Mouse (Mus musculus) heart, embryonic 12.5 days (tissue): ENCODE results near the gene Rab3d. TPM values are rescaled to one million over a fixed set of nuclear protein-coding genes. Genes with fewer than 3 reads are reported as not detected.
A peak's percentile ranks its signal among the peaks of the same experiment; 100 is the strongest.

ENCODE experiments used
- ATAC-seq: fragments of 200-750 bp; cut with Nextera tagmentation; 2 replicates; pipeline ENCODE4 v1.8.0; 2017; ENCODE audit warnings: moderate TSS enrichment, moderate library complexity; ENCODE audit not compliant: insufficient number of reproducible peaks, low FRiP score
- H3K27ac ChIP-seq: fragments of 300-500 bp; sonication (generic); 2 replicates; pipeline ENCODE4 v1.5.1; 2016; ENCODE audit warnings: mild to moderate bottlenecking, moderate library complexity; ENCODE audit not compliant: poor library complexity, severe bottlenecking
- H3K27me3 ChIP-seq: fragments of 300-500 bp; sonication (generic); replicated peaks from 2 replicates; pipeline ENCODE4 v1.6.1; 2016; ENCODE audit warnings: mild to moderate bottlenecking, moderate library complexity
- H3K36me3 ChIP-seq: fragments of 300-500 bp; sonication (generic); 2 replicates; pipeline ENCODE4 v1.6.1; 2016; ENCODE audit warnings: mild to moderate bottlenecking, moderate library complexity
- H3K4me1 ChIP-seq: fragments of 300-500 bp; sonication (generic); replicated peaks from 2 replicates; pipeline ENCODE4 v1.6.1; 2016; ENCODE audit warnings: mild to moderate bottlenecking
- H3K4me2 ChIP-seq: fragments of 300-500 bp; sonication (generic); 2 replicates; pipeline ENCODE4 v1.6.1; 2016; ENCODE audit warnings: mild to moderate bottlenecking, moderate library complexity
- H3K4me3 ChIP-seq: fragments of 300-500 bp; sonication (generic); 2 replicates; pipeline ENCODE4 v1.5.1; 2016; ENCODE audit warnings: mild to moderate bottlenecking
- H3K9ac ChIP-seq: fragments of 300-500 bp; sonication (generic); 2 replicates; pipeline ENCODE4 v1.6.1; 2016; ENCODE audit warnings: mild to moderate bottlenecking, moderate library complexity
- H3K9me3 ChIP-seq: fragments of 300-500 bp; sonication (generic); replicated peaks from 2 replicates; pipeline ENCODE4 v1.6.1; 2016; ENCODE audit warnings: mild to moderate bottlenecking, moderate library complexity
- WGBS: fragments of 180-500 bp; shearing (Covaris S2); methylation state at CpG from one replicate; pipeline ENCODE4 v1.1.7; 2016; 5-methylcytosine and 5-hydroxymethylcytosine counted together
- polyA plus RNA-seq: library from polyadenylated mRNA; unstranded; fragments of >200 nt; fragmentation: Nextera tagmentation; extraction: Ambion mirVana; gene quantifications from 2 replicates; pipeline ENCODE4 v1.2.1, GENCODE M21; 2016

The Rab3d gene
- polyA plus RNA-seq, 1 experiment from 2014 or later = 12.2 TPM

GRCm38 (mm10) chr9:21938234-21938855, 20.4 kb upstream of the Rab3d start:
- H3K9ac ChIP-seq = no peak overlapping the region
- H3K4me1 ChIP-seq = peaks cover 8% of the 10 kb centered on the region; the same call in 1 of the 2 replicates
- no peaks in the 10 kb centered on the region for H3K9me3 ChIP-seq
- H3K4me3 ChIP-seq = no peak overlapping the region
- H3K4me2 ChIP-seq = no peak overlapping the region
- ATAC-seq = no peak
- H3K36me3 ChIP-seq = peaks cover 4% of the 10 kb centered on the region; the same call in 1 of the 2 replicates
- peaks cover under 1% of the 10 kb centered on the region for H3K27me3 ChIP-seq
- WGBS = 82% methylated on average over 4 of the region's 4 CpGs
- H3K27ac ChIP-seq = no peak overlapping the region

- no peak for ATAC-seq
- H3K36me3 ChIP-seq = peaks cover 4% of the 10 kb centered on the region; the same call in 1 of the 2 replicates
- no peak overlapping the region for H3K27ac ChIP-seq
- H3K9me3 ChIP-seq = no peaks in the 10 kb centered on the region
- H3K4me3 ChIP-seq = 0 out of 2 replicates have a peak overlapping the region, but pooled peaks have one; percentile 63
- no peaks in the 10 kb centered on the region for H3K27me3 ChIP-seq
- H3K4me2 ChIP-seq = peak overlapping the region; percentile 88
- peaks cover 8% of the 10 kb centered on the region; the same call in 1 of the 2 replicates for H3K4me1 ChIP-seq
- 79% methylated on average over 4 of the region's 4 CpGs for WGBS
- H3K9ac ChIP-seq = peak overlapping the region; percentile 77; the same call in 1 of the 2 replicates
Observed at GRCm38 (mm10) chr9:21937711-21938175, 19.8 kb upstream of the Rab3d start.

GRCm38 (mm10) chr9:21936692-21937570, 18.9 kb upstream of the Rab3d start, which contains the start of gene Plppr2:
Gene Plppr2, plus strand, starts transcription at chr9:21937033.
- peaks cover 8% of the 10 kb centered on the region; the same call in 1 of the 2 replicates for H3K4me1 ChIP-seq
- 0 out of 2 replicates have a peak within 1 kb of the TSS, but pooled peaks have one; percentile 46 for H3K27ac ChIP-seq
- H3K4me3 ChIP-seq = peak within 1 kb of the TSS; percentile 63
- peak within 1 kb of the TSS; percentile 77 for H3K9ac ChIP-seq
- H3K36me3 ChIP-seq = peaks cover 4% of the 10 kb centered on the region; the same call in 1 of the 2 replicates
- peak; percentile 95 for ATAC-seq
- no peaks in the 10 kb centered on the region for H3K27me3 ChIP-seq
- no peaks in the 10 kb centered on the region for H3K9me3 ChIP-seq
- H3K4me2 ChIP-seq = peak within 1 kb of the TSS; percentile 88
- 2% methylated on average over 42 of the region's 43 CpGs for WGBS

DNA sequence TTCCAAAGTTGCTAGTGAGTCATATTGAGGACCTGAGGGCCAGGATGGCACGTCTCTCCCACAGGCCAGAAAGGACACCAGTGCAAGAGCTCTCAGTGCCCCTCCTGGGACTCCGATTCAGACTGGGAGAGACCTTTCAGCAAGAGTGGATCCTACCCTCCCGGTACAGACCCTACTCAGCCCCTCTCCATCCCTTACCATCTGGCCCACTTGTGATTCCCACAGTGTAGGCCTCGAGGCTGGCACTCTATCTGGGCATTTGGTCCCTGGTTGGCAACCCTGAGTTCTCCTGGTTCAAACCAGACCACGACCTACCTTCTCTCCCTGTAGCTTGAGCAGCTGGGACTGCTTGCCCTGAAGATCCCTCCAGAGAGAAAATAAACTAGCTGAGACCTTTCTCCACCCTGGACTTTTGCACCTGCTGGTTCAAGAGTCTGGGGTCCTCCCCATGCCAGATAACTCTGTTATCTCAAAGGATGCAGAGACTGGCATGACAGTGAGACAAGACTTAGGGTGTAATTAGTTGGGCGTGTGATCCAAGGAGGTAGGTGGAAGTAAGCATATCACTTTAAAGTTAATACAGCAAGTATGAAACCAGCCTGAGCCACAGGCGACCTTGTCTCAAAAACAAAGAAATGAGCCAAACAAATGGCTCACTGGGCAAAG, 17.6 kb upstream of the Rab3d start:
- Histone ChIP-seq H3K9ac (no peak overlapping the region), H3K27ac (no peak overlapping the region), H3K4me2 (no peak overlapping the region), H3K36me3 (no peaks in the 10 kb centered on the region), H3K4me3 (no peak overlapping the region), H3K9me3 (no peaks in the 10 kb centered on the region), H3K27me3 (no peaks in the 10 kb centered on the region), H3K4me1 (peaks cover 12% of the 10 kb centered on the region; the same call in 1 of the 2 replicates)
- 80% methylated on average over 7 of the region's 7 CpGs for WGBS
- ATAC-seq = no peak

GRCm38 (mm10) chr9:21934021-21934420, 16.0 kb upstream of the Rab3d start:
- Histone ChIP-seq H3K4me1 (peaks cover 12% of the 10 kb centered on the region; the same call in 1 of the 2 replicates), H3K27me3 (no peaks in the 10 kb centered on the region), H3K4me3 (no peak overlapping the region), H3K27ac (no peak overlapping the region), H3K9ac (no peak overlapping the region), H3K9me3 (no peaks in the 10 kb centered on the region), H3K36me3 (no peaks in the 10 kb centered on the region), H3K4me2 (no peak overlapping the region)
- no peak for ATAC-seq
- WGBS = 84% methylated on average over 12 of the region's 12 CpGs

DNA sequence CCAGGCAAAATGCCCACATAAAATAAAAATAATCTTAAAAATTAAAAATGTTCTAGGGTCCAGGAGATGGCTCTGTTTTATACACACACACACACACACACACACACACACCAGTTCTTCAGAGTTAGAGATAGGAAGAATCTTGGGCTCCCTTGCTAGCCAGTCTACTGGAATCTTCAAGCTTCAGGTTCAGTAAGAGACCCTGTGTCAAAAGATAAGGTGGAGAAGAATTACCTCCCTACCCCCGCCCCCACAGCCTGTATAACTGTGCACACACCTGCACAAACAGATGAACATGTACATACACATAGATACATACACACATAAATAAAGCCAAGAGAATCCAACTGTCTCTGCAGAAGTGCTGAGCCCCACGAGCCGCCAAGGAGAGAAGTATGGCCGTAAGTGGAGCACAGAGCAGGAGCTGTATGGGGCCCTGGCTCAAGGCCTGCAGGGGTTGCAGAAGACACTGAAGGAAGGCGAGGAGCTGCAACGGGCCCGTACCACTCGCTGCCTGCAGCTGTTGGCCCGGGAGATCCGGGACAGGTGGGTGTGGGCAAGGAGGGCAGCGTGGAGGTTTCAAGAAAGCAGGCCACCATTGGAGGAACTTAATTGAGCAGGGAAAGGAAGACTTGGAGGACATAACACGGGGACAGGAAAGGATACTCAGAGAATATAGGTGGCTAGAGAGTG, 14.6 kb upstream of the Rab3d start:
- no peaks in the 10 kb centered on the region for H3K27me3 ChIP-seq
- no peak overlapping the region for H3K4me3 ChIP-seq
- H3K4me2 ChIP-seq = no peak overlapping the region
- ATAC-seq = no peak
- no peak overlapping the region for H3K27ac ChIP-seq
- H3K4me1 ChIP-seq = peaks cover 13% of the 10 kb centered on the region; the same call in 1 of the 2 replicates
- H3K9ac ChIP-seq = no peak overlapping the region
- 61% methylated on average over 12 of the region's 12 CpGs for WGBS
- H3K9me3 ChIP-seq = no peaks in the 10 kb centered on the region
- no peaks in the 10 kb centered on the region for H3K36me3 ChIP-seq

DNA sequence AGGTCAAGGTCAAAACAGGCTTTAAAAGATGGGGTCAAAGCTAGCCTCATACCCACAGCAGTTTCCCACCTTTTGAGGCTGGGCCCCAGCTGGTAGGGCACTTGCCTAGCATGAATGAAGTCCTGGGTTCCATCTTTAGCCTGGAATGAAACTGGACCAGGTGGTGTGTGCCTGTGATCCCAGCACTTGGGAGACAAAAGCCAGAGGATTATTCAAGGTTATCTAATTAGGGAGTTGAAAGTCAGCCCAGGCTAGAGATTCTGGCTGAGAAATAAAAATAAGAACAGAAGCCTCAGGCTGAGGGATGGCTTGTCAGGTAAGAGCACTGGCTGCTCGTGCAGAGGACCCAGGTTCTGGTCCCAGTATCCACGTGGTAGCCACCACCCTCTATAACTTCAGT, 14.0 kb upstream of the Rab3d start:
- no peak overlapping the region for H3K27ac ChIP-seq
- no peaks in the 10 kb centered on the region for H3K27me3 ChIP-seq
- 54% methylated on average over 2 of the region's 2 CpGs for WGBS
- H3K4me3 ChIP-seq = no peak overlapping the region
- no peak overlapping the region for H3K9ac ChIP-seq
- H3K36me3 ChIP-seq = no peaks in the 10 kb centered on the region
- H3K4me2 ChIP-seq = no peak overlapping the region
- no peak for ATAC-seq
- H3K4me1 ChIP-seq = 0 out of 2 replicates have a peak, but pooled peaks cover 7% of the 10 kb centered on the region
- no peaks in the 10 kb centered on the region for H3K9me3 ChIP-seq

DNA sequence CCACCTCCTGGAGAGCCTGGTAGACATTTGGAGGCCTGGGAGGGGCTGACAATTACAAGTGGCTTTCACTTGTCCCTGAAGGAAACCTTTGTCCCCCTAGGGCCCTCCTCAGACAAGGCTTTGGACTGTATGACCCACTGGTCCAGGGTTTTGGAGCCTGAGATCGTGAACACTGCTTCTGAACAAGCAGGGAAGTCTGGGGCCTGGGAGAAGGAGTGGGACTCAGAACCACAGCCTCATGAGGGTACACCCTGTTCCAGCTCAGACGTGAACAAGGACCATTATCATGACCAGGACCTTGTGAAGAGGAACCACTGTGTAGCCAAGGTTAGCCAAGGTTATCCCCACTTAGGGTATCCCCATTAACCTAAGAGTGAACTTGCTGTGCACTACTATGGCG, 11.2 kb upstream of the Rab3d start:
- H3K36me3 ChIP-seq = no peaks in the 10 kb centered on the region; the same call in 1 of the 2 replicates
- ATAC-seq = no peak
- WGBS = 66% methylated on average over 3 of the region's 3 CpGs

DNA sequence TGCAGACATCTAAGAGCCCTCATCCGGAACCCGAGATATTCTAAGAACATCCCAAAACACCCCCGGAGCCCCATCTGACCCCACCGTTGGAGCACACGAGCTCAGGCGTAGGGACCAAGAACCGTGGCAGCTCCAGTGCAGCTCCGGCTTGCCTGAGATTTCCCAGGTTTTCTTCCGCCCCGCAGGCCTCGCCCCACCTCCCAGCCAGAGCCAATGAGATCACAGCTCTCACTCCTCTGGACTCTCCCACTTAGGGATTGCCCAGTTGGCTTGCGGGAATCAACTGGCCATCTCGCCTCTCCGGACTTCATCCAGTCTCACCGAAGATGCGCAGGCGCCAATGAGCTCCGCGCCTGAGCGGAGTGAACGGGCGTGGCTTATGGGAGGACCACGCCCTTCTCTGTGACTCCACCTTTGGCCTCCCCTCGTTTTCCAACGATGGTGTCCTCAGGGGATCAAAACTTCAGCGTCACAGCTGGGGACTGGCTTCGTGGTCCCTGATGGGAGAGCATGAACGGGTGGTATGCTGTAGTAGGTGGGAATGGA, 9.3 kb upstream of the Rab3d start, which contains the start of the genes Ccdc159 and Tmem205:
Ccdc159 (plus strand) TSS at position 264 of the 546 bp plus-strand sequence.
Tmem205 (minus strand) TSS at position 349 of the 546 bp plus-strand sequence.
- Histone ChIP-seq H3K9me3 (no peaks in the 10 kb centered on the region), H3K4me1 (peaks cover 40% of the 10 kb centered on the region), H3K4me2 (peak within 1 kb of the TSS; percentile 76), H3K9ac (peak within 1 kb of the TSS; percentile 76), H3K27me3 (no peaks in the 10 kb centered on the region), H3K27ac (peak within 1 kb of the TSS; percentile 37), H3K4me3 (peak within 1 kb of the TSS; percentile 60), H3K36me3 (no peaks in the 10 kb centered on the region; the same call in 1 of the 2 replicates)
- ATAC-seq = peak; percentile 91
- WGBS = under 1% methylated on average over 28 of the region's 28 CpGs

More for the DNA sequence above, 11.2 kb upstream of the Rab3d start:
- Histone ChIP-seq H3K27ac (no peak overlapping the region), H3K27me3 (no peaks in the 10 kb centered on the region), H3K9ac (no peak overlapping the region), H3K4me1 (peaks cover 25% of the 10 kb centered on the region), H3K4me3 (no peak overlapping the region), H3K9me3 (no peaks in the 10 kb centered on the region), H3K4me2 (no peak overlapping the region)

DNA sequence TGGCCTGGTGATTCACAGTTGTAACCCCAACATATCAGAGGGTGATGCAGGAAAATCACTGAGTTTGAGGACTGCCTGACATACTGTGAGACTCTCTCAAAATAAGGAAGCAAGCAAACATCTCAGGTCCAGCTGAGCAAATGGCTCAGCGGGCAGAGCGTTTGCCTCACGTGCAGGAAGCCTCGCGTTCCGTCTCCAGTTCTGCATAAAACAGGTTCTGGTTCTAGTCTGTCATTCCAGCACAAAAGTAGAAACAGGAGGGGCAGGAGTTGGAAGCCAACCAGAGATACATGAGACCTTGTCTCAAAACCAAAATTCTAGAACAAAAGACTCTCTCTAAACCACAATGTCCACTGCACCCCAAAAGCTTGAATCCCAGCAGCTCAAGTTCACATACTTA, 8.8 kb upstream of the Rab3d start:
- Histone ChIP-seq H3K27me3 (no peaks in the 10 kb centered on the region), H3K4me2 (peak overlapping the region; percentile 76), H3K27ac (peak overlapping the region; percentile 37), H3K9ac (peak overlapping the region; percentile 76), H3K4me3 (peak overlapping the region; percentile 60), H3K4me1 (peaks cover 40% of the 10 kb centered on the region), H3K9me3 (no peaks in the 10 kb centered on the region), H3K36me3 (no peaks in the 10 kb centered on the region; the same call in 1 of the 2 replicates)
- WGBS = 2% methylated on average over 6 of the region's 6 CpGs
- ATAC-seq = no peak
